Mouse (Mus musculus) adrenal gland (tissue): ENCODE measurements around the gene Radil.

Source experiments
- intact Hi-C: fragments of 180-260 bp; cut with DNase I; formaldehyde crosslinking; loops from one replicate; pipeline ENCODE4 v1.15.1; 2025

Gene Radil

DNA sequence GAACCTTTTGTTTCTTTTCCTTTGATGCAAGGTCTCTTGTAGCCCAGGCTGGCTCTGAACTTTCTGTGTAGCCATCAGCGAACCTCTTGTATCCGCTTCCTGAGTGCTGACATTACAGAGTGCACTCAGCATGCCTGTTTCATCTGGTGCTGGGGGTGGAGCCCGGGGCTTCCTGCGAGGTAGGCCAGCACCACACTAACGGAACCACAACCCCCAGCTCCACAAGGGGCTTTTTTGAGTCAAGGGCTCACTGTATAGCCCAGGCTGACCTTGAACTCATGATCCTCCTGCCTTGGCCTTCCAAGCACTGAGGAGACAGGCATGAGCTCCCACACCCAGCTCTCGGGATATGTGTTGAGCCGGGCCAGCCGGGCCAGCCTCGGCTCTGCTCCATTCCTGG lies 100.1 kb downstream of the Radil start:
- intact Hi-C loops: no loop called here

DNA sequence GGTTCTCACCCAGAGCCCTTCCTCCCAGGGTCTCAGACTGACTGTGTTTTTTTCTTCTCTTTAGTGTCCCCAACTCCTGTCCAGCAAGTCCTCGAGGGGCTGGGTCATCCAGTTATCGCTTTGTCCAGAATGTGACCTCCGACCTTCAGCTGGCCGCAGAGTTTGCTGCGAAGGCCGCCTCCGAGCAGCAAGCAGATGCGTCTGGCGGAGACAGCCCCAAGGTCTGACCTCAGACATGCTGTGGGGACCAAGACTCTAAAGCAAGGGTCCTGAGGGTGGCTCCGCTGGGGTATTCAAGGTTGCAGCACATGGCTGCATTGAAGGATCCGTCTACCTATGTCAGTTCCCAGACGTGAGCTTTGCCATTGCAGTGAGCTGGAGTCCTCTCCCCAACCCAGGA lies 102.3 kb downstream of the Radil start:
- intact Hi-C loops: loop anchor here (2.0 to 5.0 kb wide), 3 partner anchors 48 to 121 kb away; partner anchors contain the start of gene Foxk1

DNA sequence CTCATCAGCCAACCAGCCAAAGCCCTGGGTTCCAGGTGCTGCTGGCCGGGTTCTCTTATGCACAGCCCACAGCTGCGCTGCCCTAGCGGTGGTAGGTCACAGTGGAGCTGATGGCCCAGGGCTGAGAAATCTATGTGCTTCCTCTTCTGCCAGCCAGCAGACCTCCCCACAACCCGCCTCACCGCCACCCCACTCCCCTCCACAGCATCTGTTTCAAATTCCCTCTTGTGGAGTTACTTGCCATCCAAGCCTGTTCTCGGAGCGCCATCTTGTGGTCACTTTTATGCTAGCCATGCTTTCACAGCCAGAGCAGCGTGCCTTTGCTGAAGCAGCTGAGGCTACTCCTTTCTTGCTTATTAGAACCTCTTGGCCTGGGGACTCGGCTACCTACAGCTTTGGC lies 102.8 kb downstream of the Radil start:
- intact Hi-C loops: loop anchor here (2.0 to 5.0 kb wide), 3 partner anchors 47 to 121 kb away; partner anchors contain the start of gene Foxk1

- intact Hi-C loops: loop anchor here (5.0 kb wide), 1 partner anchor 118 kb away; no protein-coding TSS in a partner anchor
Observed at GRCm38 (mm10) chr5:142445709-142446108, 105.2 kb downstream of the Radil start.

- intact Hi-C loops: loop anchor here (5.0 kb wide), 1 partner anchor 118 kb away; no protein-coding TSS in a partner anchor
Observed at GRCm38 (mm10) chr5:142444791-142445531, 105.9 kb downstream of the Radil start.

- intact Hi-C loops: no loop called here
Observed at GRCm38 (mm10) chr5:142443994-142444393, 106.9 kb downstream of the Radil start.

- intact Hi-C loops: no loop called here
Observed at GRCm38 (mm10) chr5:142443514-142443913, 107.4 kb downstream of the Radil start.

GRCm38 (mm10) chr5:142442045-142442440 lies 108.9 kb downstream of the Radil start:
- intact Hi-C loops: no loop called here

DNA sequence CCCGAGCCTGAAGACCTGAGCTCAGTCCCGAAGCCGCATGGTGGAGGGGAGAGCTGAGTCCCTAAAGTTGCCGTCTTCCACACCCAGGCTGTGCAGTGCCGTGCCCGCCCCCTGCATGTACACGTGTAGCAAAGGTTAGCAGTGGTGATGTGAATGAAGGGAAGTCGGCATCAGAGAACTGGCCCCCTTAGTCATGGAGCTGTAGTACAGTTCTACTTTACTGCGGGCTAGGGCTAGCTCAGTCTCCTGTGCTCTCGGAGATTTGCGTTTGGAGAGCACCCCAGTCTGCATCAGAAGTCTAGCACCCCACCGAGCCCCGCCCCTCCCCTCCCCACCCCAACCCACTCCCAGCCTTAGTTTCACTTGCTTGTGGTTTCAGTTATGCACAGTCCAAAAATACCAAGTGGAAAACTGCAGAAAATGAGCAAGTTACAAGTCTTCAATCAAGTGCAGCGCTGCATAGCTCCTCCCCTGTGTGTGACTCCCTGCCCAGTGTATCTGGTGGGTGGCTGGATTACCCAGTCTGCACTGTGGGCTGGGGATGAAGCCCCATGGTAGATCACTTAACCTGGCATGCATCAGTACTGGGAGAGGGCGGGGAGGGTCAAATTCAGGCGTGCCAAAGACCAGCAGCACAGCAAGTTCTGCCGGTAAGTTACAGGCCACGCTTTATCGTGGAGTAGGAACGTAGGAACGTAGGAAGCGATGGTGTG lies 109.4 kb downstream of the Radil start:
- intact Hi-C loops: no loop called here

DNA sequence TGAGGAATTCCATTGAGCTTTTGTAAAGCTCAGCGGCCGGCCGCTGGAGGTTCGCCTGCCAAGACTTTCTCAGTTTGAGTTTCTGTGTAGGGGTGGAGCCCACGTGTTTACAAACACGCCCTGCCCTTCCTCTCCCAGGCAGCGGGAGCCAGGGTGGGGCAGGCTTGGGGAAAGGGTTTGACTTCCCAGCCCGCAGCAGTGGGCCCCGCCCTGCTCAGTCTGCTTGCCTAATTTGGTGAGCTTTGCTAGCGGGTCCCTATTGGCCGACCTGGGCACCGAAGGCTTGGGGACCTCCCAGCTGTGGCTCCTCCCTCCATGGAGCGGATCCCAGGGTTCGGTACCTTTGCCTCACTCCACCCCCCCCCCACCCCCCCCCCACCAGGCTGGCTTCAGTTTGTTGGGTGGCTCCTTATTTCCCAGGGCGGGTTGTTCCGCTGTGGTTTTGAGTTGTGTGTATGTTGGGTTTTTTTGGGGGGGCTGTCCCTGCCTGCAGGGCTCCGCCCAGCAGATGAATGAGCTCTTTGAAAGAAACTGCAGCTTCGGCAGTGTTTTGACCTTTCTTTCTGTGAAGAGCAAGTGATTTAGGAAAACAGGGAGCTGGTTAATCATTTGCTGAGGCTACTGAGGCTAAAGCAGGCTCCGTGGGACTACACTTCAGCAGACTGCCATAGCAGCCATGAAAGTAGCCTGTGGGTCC lies 110.3 kb downstream of the Radil start:
- intact Hi-C loops: no loop called here

GRCm38 (mm10) chr5:142439911-142440432 lies 110.9 kb downstream of the Radil start:
- intact Hi-C loops: no loop called here

- intact Hi-C loops: no loop called here
Observed at GRCm38 (mm10) chr5:142438380-142438938, 112.4 kb downstream of the Radil start.

GRCm38 (mm10) chr5:142435736-142436135 lies 115.2 kb downstream of the Radil start:
- intact Hi-C loops: no loop called here
